Mouse (Mus musculus) ES-E14 (cell line): ENCODE results near the gene Slc22a4.

Experiments
- CHD2 ChIP-seq: IDR thresholded peaks from 2 replicates; pipeline ENCODE4 v1.6.1; 2014; ENCODE audit warnings: mild to moderate bottlenecking, low read depth, low read length, inconsistent platforms
- MAFK ChIP-seq: IDR thresholded peaks from 2 replicates; pipeline ENCODE4 v1.6.1; 2014; ENCODE audit warnings: mild to moderate bottlenecking, low read depth, low read length, inconsistent platforms; ENCODE audit not compliant: insufficient read depth
- ZC3H11A ChIP-seq: IDR thresholded peaks from 2 replicates; pipeline ENCODE4 v1.6.1; 2012; ENCODE audit warnings: low read depth, mild to moderate bottlenecking, inconsistent platforms, low read length, borderline replicate concordance
- ZNF384 ChIP-seq: IDR thresholded peaks from 2 replicates; pipeline ENCODE4 v1.6.1; 2012; ENCODE audit warnings: low read depth, low read length, inconsistent platforms

DNA sequence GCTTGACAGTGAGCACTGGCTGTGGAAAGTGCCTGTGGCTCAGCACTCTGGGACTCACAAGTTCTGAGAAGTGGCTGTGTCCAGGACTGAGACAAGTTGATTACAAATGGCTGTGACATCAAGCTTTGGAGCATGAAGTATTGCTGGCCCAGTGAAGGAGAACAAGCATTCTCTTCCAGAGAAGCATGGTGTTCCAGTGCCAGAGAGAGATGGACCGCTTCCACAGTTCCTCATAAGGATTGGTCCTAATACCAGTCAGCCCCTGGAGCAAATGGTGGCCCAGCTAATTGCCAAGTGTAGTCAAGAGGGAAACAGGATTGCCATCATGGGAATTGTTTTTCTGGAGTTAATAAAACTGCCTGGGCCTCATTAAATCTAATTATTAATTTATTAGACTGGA lies 48.2 kb upstream of the Slc22a4 start:
- TF ChIP-seq ZNF384, result no peak
- TF ChIP-seq ZC3H11A, result no peak
- no peak for TF ChIP-seq CHD2
- TF ChIP-seq MAFK, result no peak
